Mouse (Mus musculus): ENCODE results near the gene Spcs3. TPM values are rescaled to one million over a fixed set of nuclear protein-coding genes. Genes with fewer than 3 reads are reported as not detected.

Gene Spcs3
- total RNA-seq, 2 experiments from 2014 or later: 31.7 to 48.9 TPM

DNA sequence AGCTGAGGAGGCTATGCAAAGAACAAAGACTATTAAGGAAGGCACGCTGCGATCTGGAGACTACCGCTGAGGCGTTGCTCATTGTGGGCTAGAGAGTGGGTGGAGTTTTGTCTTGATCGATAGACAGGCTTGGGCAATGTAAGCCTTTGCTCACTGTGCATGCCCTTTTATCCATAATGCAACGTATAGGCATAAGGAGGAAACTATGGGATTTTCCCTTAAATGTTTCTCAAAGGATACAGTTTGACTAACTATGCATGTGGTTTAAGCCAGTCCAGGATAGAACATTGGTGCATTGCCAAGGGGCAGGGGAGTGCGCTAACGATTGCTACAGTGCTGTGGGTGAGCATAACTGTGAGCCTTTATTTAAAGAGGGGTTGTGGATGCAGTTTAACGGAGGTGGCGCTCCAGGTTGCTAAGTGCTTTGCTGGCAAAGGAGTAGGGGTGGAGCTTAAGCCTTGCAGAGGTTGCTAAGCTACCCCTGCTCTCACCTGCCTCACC lies 20.5 kb downstream of the Spcs3 start:
- DNase-seq (ENCODE audit: low spot score in 2 of 2): no peak

DNA sequence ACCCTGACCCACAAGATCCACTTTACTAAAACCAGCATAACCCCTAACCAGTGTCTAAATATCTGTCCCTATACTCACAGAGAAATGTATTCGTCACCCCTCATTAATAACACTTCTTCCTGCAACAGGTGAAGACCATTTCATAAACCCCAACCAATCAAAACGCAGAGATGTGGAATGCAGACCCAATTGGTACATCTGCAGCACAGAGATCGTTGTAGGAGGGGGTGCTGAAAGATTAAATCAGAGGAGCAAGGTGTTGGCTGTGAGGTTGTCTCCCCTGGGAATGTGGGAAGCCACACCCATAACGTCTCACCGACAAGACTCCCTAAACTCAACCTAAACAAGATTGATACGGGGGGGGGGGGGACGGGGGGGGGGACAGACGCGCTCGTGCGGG lies 21.0 kb downstream of the Spcs3 start:
- no peak for DNase-seq (ENCODE audit: low spot score in 2 of 2)

DNA sequence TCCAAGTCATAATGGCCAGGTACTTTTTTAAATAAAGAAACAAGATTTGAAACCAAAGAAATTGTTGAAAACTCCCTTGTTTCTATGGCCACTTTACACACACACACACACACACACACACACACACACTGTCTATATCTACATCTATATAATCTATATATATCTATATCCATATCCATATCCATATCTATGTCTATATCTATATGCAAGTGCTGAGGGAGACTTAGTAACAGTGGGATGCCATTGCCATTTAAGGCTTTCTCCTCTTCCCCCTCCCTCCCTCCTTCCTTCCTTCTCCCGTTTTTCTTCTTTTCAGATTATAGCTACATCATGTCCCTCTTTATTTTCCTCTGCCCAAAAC lies 21.7 kb downstream of the Spcs3 start:
- DNase-seq (ENCODE audit: low spot score in 2 of 2): no peak

DNA sequence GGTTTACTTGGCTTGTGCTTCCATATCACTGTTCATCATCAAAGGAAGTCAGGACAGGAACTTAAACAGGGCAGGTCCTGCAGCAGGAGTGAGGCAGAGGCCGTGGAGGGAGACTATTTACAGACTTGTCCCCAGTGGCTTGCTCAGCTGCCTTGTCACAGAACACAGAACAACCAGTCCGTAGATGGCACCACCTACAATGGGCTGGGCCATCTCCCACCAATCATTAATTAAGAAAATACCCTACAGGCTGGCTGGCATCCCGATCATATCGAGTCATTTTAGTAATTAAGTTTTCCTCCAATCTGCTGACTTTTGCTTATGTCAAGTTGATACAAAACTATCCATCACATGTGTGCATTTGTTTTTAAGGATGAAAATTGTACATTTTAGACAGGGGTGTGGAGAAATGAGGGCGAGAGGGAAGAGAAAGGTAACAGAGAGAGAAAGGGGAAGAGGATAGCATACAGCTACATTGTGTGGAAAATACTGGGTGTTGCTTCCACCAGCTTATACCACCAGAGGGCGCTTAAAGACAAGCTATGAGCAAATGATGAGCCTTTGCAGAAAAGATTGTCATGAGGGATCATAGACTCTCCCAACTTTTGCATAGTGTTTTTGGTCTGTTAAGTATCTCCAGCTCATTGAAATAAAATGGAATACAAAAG lies 22.2 kb downstream of the Spcs3 start:
- peak; percentile 66 to 71 for DNase-seq (ENCODE audit: low spot score in 2 of 2)

DNA sequence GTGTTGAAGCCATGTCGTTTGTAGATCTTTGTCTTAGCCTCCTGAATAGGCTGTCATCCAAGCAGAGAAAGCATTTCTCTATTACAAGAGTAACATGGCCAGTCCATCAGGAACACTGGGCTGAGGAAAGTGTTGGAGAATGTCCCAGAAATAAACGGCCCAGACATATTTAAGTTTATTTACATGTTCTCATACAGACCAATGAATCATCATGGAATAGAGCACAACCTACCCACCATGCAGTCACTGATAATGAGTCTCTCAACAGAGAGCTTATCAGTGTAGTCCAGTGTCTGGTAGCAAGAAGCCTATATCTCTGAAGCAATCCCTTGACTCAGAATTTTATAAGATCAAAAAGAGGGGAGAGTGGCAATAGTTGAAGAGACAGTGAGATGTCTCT lies 24.7 kb downstream of the Spcs3 start:
- DNase-seq (ENCODE audit: low spot score in 2 of 2): no peak

DNA sequence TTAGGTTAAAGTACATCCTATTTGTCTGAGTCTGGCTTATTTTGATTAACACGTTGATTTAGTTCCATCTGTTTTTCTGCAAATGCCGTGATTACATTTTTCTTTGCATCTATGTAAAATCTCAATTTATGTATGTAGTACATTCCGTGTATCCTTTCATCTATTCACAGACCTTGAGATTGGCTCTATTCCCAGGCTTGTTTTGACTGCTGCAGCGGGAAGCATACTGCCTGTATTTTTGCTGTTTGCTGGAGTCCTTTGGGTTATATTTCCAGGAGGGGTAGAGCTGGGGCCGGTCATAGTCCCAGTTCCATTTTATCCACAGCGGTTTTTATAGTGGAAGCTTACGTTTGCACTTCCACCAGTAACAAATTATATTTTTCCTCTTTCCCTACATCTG lies 26.7 kb downstream of the Spcs3 start:
- no peak for DNase-seq (ENCODE audit: low spot score in 2 of 2)

DNA sequence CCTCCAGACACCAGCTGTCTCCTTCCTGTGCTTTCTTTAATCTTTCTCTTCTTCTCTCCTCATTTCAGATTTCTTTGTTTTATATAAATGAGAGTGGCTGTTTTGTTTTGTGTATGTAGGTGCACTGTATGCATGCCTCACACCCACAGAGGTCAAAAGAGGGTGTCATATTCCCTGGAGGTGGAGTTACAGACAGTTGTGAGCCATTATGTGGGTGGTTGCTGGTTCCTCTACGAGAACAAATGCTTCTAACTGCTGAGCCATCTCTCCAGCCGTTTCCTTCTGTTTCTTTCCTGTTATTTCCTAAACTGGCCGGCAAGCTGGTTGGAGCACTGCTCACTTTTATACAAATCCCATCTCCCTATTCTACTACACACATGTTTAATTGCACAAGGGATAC lies 35.9 kb downstream of the Spcs3 start:
- no peak for DNase-seq (ENCODE audit: low spot score in 2 of 2)

DNA sequence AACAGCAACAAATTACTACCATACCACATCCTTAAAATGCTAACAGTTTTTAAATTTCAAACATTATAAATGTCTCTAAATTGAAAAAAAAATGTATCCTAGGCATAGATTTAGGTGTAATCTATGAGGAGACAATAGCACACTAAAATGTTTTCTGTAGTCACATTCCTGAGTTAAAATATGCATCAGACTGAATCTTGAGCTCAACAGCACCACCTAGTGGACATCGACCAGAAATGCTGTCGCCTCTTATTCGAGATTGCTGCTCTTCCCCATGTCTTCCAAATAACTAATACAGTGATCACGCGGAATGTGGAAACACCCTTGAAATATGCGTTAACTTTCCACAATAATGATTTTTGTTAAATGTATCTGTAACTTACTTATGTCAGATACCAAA lies 36.7 kb downstream of the Spcs3 start:
- peak; percentile 48 to 50 for DNase-seq (ENCODE audit: low spot score in 2 of 2)

DNA sequence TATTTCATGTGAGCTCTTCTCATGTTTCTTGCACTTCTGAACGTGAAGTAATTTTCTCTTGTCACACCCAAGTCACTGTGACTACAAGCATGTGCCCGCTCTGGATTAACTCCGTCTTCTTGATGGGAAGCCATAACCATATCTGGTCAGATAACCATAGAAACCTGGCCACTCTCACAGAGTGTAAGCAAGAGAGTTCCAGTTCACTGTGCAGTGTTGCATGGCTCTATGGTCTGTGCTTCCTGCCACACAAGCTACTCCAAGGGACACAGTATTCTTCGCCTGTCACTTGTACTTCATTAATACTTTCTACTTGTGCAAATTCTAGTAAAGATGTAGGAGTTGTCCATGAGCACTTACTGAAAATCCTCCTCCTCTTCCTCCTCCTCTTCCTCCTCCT lies 37.9 kb downstream of the Spcs3 start:
- DNase-seq (ENCODE audit: low spot score in 2 of 2): no peak

DNA sequence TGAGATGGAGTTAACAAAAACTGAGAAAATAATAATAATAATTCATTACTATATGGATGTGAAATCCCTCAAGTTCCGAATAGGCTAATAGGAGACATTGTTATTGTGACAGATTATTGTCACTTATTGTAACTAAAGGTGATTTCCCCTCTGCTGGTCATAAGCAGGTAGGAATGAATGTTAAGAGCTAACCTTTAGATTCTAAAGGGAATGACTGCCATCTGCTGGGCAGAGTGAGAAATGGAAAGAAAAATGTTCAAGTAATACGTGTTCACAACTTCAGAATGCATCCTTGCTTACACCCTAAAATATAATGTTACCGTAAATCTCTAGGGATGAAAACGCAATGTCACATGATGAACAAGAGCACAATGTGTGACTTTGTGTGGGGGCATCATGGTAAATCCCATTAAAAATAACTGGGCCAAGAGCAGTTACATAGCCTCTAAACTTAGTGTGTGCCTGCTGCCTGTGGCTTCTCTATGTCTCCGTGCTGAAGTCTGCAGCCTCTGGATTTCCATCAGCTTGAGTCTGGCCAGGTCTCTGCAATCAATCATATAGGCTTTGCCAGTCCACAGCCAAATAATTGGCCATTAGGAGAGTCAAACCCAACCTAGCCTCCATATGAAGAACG lies 38.6 kb downstream of the Spcs3 start:
- peak; percentile 29 to 33 for DNase-seq (ENCODE audit: low spot score in 2 of 2)

DNA sequence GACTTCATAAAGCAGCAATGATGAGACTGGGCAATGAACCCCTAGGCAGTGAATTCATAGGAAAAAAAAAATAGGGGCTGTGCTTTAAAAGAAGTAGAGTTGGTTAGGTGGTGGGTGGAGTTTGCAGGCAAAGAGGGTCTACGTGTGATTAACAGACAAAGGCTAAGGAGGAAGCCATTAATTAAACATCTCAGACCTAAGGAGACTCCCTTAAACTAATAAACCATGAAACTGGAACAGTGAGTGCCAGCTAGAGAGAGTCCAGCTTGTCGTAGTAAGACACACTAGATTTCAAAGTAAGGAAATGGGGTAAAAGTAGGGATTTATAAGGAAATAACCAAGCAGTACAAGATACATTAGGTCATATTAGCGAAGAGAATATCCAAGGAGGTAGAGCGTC lies 41.4 kb downstream of the Spcs3 start:
- DNase-seq (ENCODE audit: low spot score in 2 of 2): no peak

DNA sequence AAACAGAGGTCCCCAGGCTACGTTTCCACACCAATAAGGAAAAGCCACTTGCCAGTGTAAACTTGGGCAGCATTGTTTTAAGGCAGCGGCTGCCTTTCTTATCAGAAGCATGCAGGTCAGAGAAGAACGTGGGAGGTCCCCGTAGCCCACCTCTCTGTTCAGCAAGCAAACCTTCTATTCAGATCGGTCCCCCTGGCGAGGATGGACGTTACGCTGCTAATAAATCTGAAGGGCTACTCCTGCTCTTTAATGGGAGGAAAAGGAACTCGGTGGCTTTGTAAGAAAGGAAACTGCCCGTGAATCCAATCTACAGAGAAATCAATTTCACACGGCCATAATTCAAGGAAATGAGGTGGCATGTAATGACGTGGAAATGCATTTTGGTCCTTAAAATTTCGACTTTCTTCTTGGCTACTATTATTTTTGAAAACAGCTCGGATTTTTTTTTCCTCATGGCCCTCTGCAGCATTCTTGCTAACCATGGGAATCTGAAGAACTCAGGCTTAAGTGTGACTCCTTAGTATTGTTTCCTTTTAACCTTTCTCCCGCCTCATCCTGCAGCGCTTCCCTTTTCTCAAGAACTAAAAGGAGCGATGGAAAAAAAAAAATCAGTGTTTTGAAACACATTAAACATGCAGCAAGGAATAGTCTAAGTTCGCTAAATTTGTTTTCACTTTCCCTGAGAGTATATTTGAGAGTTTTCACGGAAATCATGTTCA lies 43.1 kb downstream of the Spcs3 start:
- DNase-seq (ENCODE audit: low spot score in 2 of 2): no peak

Other genes with a start within 250 kb of the Spcs3 start
- under 1 TPM; 0.60 to 0.93 TPM for gene Asb5, start 418 bp downstream of the Spcs3 start, total RNA-seq (2021)
- not detected for gene Spata4, start 70.8 kb upstream of the Spcs3 start, total RNA-seq (2021)

Data from adrenal gland, adult 18-20 months (tissue).